8 mouse cellular contexts compared by ENCODE assay signal in the genomic region with DNA sequence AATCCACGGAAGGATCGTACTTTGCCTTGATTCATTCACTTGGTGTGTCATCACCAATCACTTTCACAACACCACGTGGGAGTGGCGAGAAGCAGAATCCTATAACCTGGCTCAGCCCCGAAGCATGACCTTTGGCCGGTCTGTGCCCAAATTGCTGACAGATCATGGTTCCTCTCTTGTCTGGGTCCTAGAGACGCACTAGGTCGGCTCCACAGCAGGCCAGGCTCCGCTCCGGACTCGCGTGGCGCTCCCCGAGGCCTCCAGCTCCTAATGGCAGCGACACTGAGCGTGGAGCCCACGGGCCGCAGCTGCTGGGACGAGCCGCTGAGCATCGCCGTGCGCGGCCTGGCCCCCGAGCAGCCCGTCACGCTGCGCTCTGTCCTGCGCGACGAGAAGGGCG. TPM values are rescaled to one million over a fixed set of nuclear protein-coding genes. Genes with fewer than 3 reads are reported as not detected.
DNase-seq lines count a peak whose midpoint lies in the region; ATAC-seq and TF ChIP-seq lines count a peak whose summit lies in the region.
"Not testable (repeated sequence)": the region's sequence is repeated elsewhere in the genome, so short reads cannot be mapped to it uniquely, and the experiment has no call there.

TSS of gene Acot4 (plus strand) at position 139 of the 400 bp plus-strand sequence.

- H3K4me3 ChIP-seq in ES-E14 (ENCODE audit: insufficient read depth in 1 of 2, low read depth in 1 of 2, low read length in 2 of 2, poor library complexity in 1 of 2, severe bottlenecking in 1 of 2): peak within 1 kb of the TSS; percentile 66 to 74; a peak in 3 of 4 replicates
- peak within 1 kb of the TSS; percentile 62 for H3K4me3 ChIP-seq in cerebellum, adult 2 months (replicated peaks; ENCODE audit: insufficient read depth, low read depth, low read length)
- peak within 1 kb of the TSS; percentile 43 for H3K4me3 ChIP-seq in forebrain, embryonic 13.5 days
- H3K4me3 ChIP-seq in hindbrain, embryonic 12.5 days: peak within 1 kb of the TSS; percentile 42
- peak within 1 kb of the TSS; percentile 47 for H3K4me3 ChIP-seq in liver, embryonic 13.5 days (replicated peaks)
- peak within 1 kb of the TSS; percentile 35 for H3K4me3 ChIP-seq in midbrain, embryonic 11.5 days (ENCODE audit: low read depth, low read length)

- in situ Hi-C loops in ES-E14 (cut with MboI; ENCODE audit: low sequenced_read_pairs in 2 of 2, unreplicated experiment in 2 of 2): not testable (repeated sequence)

- not testable (repeated sequence) for H3K36me3 ChIP-seq in ES-E14 (ENCODE audit: control insufficient read depth, insufficient read depth, low read length, poor library complexity, severe bottlenecking); forebrain, embryonic 13.5 days (ENCODE audit: poor library complexity, severe bottlenecking); hindbrain, embryonic 12.5 days; liver, embryonic 13.5 days; midbrain, embryonic 11.5 days (ENCODE audit: control insufficient read depth, insufficient read depth, low read length)

- H3K27ac ChIP-seq in ES-E14 (ENCODE audit: insufficient read depth, low read depth, low read length, poor library complexity, severe bottlenecking); cerebellum, adult 2 months (ENCODE audit: insufficient read depth, low read length); forebrain, embryonic 13.5 days; hindbrain, embryonic 12.5 days; liver, embryonic 13.5 days; midbrain, embryonic 11.5 days (ENCODE audit: low read depth, low read length): not testable (repeated sequence)

- not testable (repeated sequence) for ATAC-seq in forebrain, embryonic 13.5 days; midbrain, embryonic 11.5 days (ENCODE audit: low FRiP score)
- ATAC-seq in hindbrain, embryonic 12.5 days (ENCODE audit: low FRiP score): peak; percentile 8; the same call in 1 of the 2 replicates
- 0 out of 2 replicates have a peak, but pooled peaks have one; percentile 38 for ATAC-seq in liver, embryonic 13.5 days (ENCODE audit: low read depth)

- not testable (repeated sequence) for H3K9me3 ChIP-seq in ES-E14 (ENCODE audit: control insufficient read depth, insufficient read depth, low read depth, low read length); liver, embryonic 13.5 days (replicated peaks); midbrain, embryonic 11.5 days (ENCODE audit: control insufficient read depth, low read length)
- H3K9me3 ChIP-seq in forebrain, embryonic 13.5 days (replicated peaks): peaks cover 13% of the 10 kb centered on the region
- peaks cover 12% of the 10 kb centered on the region for H3K9me3 ChIP-seq in hindbrain, embryonic 12.5 days (replicated peaks)

- DNase-seq in ES-E14 (ENCODE audit: low read depth, low spot score); liver, embryonic 13.5 days: not testable (repeated sequence)
- peak in 1 of 2 experiments; percentile 20 for DNase-seq in cerebellum, adult 2 months
- DNase-seq in kidney, postnatal 14 days: peak; percentile 84
- DNase-seq in midbrain, embryonic 11.5 days (ENCODE audit: low spot score, missing footprints): peak; percentile 88
- DNase-seq in right cerebral cortex, postnatal 25 days: peak; percentile 27

- H3K27me3 ChIP-seq in cerebellum, adult 2 months (ENCODE audit: control insufficient read depth, insufficient read depth, low read length); forebrain, embryonic 13.5 days; hindbrain, embryonic 12.5 days; midbrain, embryonic 11.5 days (ENCODE audit: control insufficient read depth, insufficient read depth, low read length): not testable (repeated sequence)
- H3K27me3 ChIP-seq in liver, embryonic 13.5 days: peaks cover 16% of the 10 kb centered on the region

- not testable (repeated sequence) for TF ChIP-seq CTCF in cerebellum, adult 2 months (IDR thresholded peaks at IDR 0.05; ENCODE audit: borderline replicate concordance, insufficient read depth, low read depth, low read length)

- WGBS in cerebellum, adult 2 months: 6% methylated on average over 32 of the region's 32 CpGs
- 14% methylated on average over 22 of the region's 32 CpGs for WGBS in forebrain, embryonic 13.5 days
- 11% methylated on average over 25 of the region's 32 CpGs for WGBS in hindbrain, embryonic 12.5 days
- 6% methylated on average over 32 of the region's 32 CpGs for WGBS in liver, embryonic 13.5 days (ENCODE audit: insufficient replicate concordance)
- WGBS in midbrain, embryonic 11.5 days: 13% methylated on average over 27 of the region's 32 CpGs

- H3K9ac ChIP-seq in ES-E14 (ENCODE audit: insufficient read depth, low read depth, low read length, poor library complexity, severe bottlenecking): peak within 1 kb of the TSS; percentile 75
- H3K9ac ChIP-seq in forebrain, embryonic 13.5 days: peak within 1 kb of the TSS; percentile 53
- H3K9ac ChIP-seq in hindbrain, embryonic 12.5 days: peak within 1 kb of the TSS; percentile 59
- peak within 1 kb of the TSS; percentile 43 for H3K9ac ChIP-seq in liver, embryonic 13.5 days
- H3K9ac ChIP-seq in midbrain, embryonic 11.5 days (ENCODE audit: low read length): peak within 1 kb of the TSS; percentile 45

- peak within 1 kb of the TSS; percentile 62 for H3K4me2 ChIP-seq in forebrain, embryonic 13.5 days
- H3K4me2 ChIP-seq in hindbrain, embryonic 12.5 days (replicated peaks): peak within 1 kb of the TSS; percentile 58
- H3K4me2 ChIP-seq in liver, embryonic 13.5 days: peak within 1 kb of the TSS; percentile 61
- H3K4me2 ChIP-seq in midbrain, embryonic 11.5 days: peak within 1 kb of the TSS; percentile 51

- not testable (repeated sequence) for H3K4me1 ChIP-seq in ES-E14 (ENCODE audit: control insufficient read depth in 2 of 2, insufficient read depth in 2 of 2, low read length in 2 of 2, poor library complexity in 1 of 2); cerebellum, adult 2 months (ENCODE audit: control insufficient read depth, insufficient read depth, low read length); forebrain, embryonic 13.5 days; hindbrain, embryonic 12.5 days; midbrain, embryonic 11.5 days (ENCODE audit: control insufficient read depth, insufficient read depth, low read length)
- peaks cover 17% of the 10 kb centered on the region for H3K4me1 ChIP-seq in liver, embryonic 13.5 days (replicated peaks)

- TF ChIP-seq POLR2A in cerebellum, adult 2 months (IDR thresholded peaks at IDR 0.05; ENCODE audit: borderline replicate concordance, insufficient read depth, low read length): not testable (repeated sequence)

RNA-seq across cellular contexts. Expression of gene Acot4, which starts in this region (rescaled TPM):
- 0.04 and 0.05 TPM in 2 replicates for total RNA-seq in ES-E14 (2012; rRNA removed)
- 0.24 and 0.43 TPM in 2 replicates for polyA plus RNA-seq in cerebellum, adult 2 months (2012; rRNA removed)
- 0.09 and 0.10 TPM in 2 replicates for polyA plus RNA-seq in forebrain, embryonic 13.5 days (2015; fragmentation: Nextera tagmentation; extraction: Ambion mirVana)
- polyA plus RNA-seq in hindbrain, embryonic 12.5 days (2016; fragmentation: Nextera tagmentation; extraction: Ambion mirVana): 0.25 and 0.59 TPM in 2 replicates
- polyA plus RNA-seq in liver, embryonic 13.5 days (2015; fragmentation: Nextera tagmentation; extraction: Ambion mirVana): 6.7 and 7.9 TPM in 2 replicates
- 0.10 and 0.22 TPM in 2 replicates for polyA plus RNA-seq in midbrain, embryonic 11.5 days (2014; fragmentation: Nextera tagmentation; extraction: Ambion mirVana)

Comparison
In these comparisons a context has a peak if more than half of its experiments do, and no peak if none do; other contexts are left out.
1. Peak in ATAC-seq, H3K4me3 ChIP-seq, H3K9ac ChIP-seq and H3K4me2 ChIP-seq in hindbrain, embryonic 12.5 days; RNA of the gene not detected or under 1 TPM.
2. Peak in DNase-seq, H3K4me3 ChIP-seq, H3K9ac ChIP-seq and H3K4me2 ChIP-seq in midbrain, embryonic 11.5 days; RNA of the gene not detected or under 1 TPM.